Mouse (Mus musculus): Measurements from ENCODE around the gene Vmac. TPM values are rescaled to one million over a fixed set of nuclear protein-coding genes. Genes with fewer than 3 reads are reported as not detected.

Gene Vmac
- polyA plus RNA-seq, 1 experiment from 2014 or later, result 13.3 TPM

Other genes starting within 250 kb of the Vmac start
- 45.4 and 50.1 TPM in 2 replicates for gene Ptprs, start 241.5 kb downstream of the Vmac start, polyA plus RNA-seq (2015; fragmentation: Nextera tagmentation; extraction: Ambion mirVana)
- not detected in 2 replicates for gene Znrf4, start 205.6 kb downstream of the Vmac start, polyA plus RNA-seq (2015; fragmentation: Nextera tagmentation; extraction: Ambion mirVana)
- gene Gm20219, start 163.6 kb downstream of the Vmac start, polyA plus RNA-seq (2015; fragmentation: Nextera tagmentation; extraction: Ambion mirVana), result 0.19 and 0.37 TPM in 2 replicates
- 50.2 and 50.4 TPM in 2 replicates for gene Safb2, start 133.4 kb downstream of the Vmac start, polyA plus RNA-seq (2015; fragmentation: Nextera tagmentation; extraction: Ambion mirVana)
- gene Safb, start 133.2 kb downstream of the Vmac start, polyA plus RNA-seq (2015; fragmentation: Nextera tagmentation; extraction: Ambion mirVana), result 66.9 and 68.1 TPM in 2 replicates
- gene 2410015M20Rik, start 108.3 kb downstream of the Vmac start, polyA plus RNA-seq (2015; fragmentation: Nextera tagmentation; extraction: Ambion mirVana), result 273 and 332 TPM in 2 replicates
- gene Rpl36, start 104.6 kb downstream of the Vmac start, polyA plus RNA-seq (2015; fragmentation: Nextera tagmentation; extraction: Ambion mirVana), result 1,294 and 1,391 TPM in 2 replicates
- 54.4 and 58.9 TPM in 2 replicates for gene Lonp1, start 91.1 kb downstream of the Vmac start, polyA plus RNA-seq (2015; fragmentation: Nextera tagmentation; extraction: Ambion mirVana)
- gene Catsperd, start 89.9 kb downstream of the Vmac start, polyA plus RNA-seq (2015; fragmentation: Nextera tagmentation; extraction: Ambion mirVana), result 0.22 and 0.40 TPM in 2 replicates
- gene Ranbp3, start 44.7 kb downstream of the Vmac start, polyA plus RNA-seq (2015; fragmentation: Nextera tagmentation; extraction: Ambion mirVana), result 58.8 and 66.6 TPM in 2 replicates
- gene Ndufa11, start 255 bp downstream of the Vmac start, polyA plus RNA-seq (2015; fragmentation: Nextera tagmentation; extraction: Ambion mirVana), result 783 and 886 TPM in 2 replicates
- 7.9 and 8.6 TPM in 2 replicates for gene Nrtn, start 39.5 kb upstream of the Vmac start, polyA plus RNA-seq (2015; fragmentation: Nextera tagmentation; extraction: Ambion mirVana)
- 31.9 and 33.2 TPM in 2 replicates for gene Dus3l, start 46.7 kb upstream of the Vmac start, polyA plus RNA-seq (2015; fragmentation: Nextera tagmentation; extraction: Ambion mirVana)
- 0.78 and 1.0 TPM in 2 replicates for gene Prr22, start 52.2 kb upstream of the Vmac start, polyA plus RNA-seq (2015; fragmentation: Nextera tagmentation; extraction: Ambion mirVana)
- 4.7 and 4.9 TPM in 2 replicates for gene Rfx2, start 113.0 kb upstream of the Vmac start, polyA plus RNA-seq (2015; fragmentation: Nextera tagmentation; extraction: Ambion mirVana)
- gene Acsbg2, start 156.4 kb upstream of the Vmac start, polyA plus RNA-seq (2015; fragmentation: Nextera tagmentation; extraction: Ambion mirVana), result not detected in 2 replicates
- gene 1700061G19Rik, start 157.5 kb upstream of the Vmac start, polyA plus RNA-seq (2015; fragmentation: Nextera tagmentation; extraction: Ambion mirVana), result 0.24 and 0.37 TPM in 2 replicates
- 32.6 and 34.8 TPM in 2 replicates for gene Mllt1, start 217.4 kb upstream of the Vmac start, polyA plus RNA-seq (2015; fragmentation: Nextera tagmentation; extraction: Ambion mirVana)